Mouse (Mus musculus) kidney, adult 9 months (tissue): ENCODE measurements at regions not wholly inside any gene's neighbourhood (a gene's known extent, or its start where the extent isn't known, plus 50 kb on each side); places are given as distances from the start of the nearest gene placed in this dataset.

Experiments used
- DNase-seq: peaks from one replicate; pipeline ENCODE4 v3.0.0; 2022

DNA sequence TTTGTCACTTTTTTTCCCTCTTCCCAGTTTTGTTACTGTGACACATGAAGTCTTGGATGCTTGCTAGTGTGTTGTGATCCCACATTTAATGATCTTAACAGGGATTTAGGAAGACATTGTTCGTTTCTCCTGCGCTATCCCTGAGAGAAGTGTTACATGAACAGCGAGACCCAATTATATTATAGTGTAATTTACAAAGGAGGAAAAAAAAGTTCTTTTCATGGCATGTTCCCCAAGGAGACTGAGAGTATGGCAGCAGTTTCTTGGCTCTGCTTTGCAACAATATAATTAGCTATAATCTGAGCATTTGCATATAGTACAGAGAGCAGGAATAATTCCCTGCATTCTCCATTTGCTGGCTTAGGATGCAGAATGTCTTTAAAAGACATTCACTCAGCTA is 168.6 kb downstream of the Insc start:
- no peak for DNase-seq

- peak; percentile 70 for DNase-seq
Observed at GRCm38 (mm10) chr7:114922155-114922554, 178.7 kb downstream of the Insc start.

DNA sequence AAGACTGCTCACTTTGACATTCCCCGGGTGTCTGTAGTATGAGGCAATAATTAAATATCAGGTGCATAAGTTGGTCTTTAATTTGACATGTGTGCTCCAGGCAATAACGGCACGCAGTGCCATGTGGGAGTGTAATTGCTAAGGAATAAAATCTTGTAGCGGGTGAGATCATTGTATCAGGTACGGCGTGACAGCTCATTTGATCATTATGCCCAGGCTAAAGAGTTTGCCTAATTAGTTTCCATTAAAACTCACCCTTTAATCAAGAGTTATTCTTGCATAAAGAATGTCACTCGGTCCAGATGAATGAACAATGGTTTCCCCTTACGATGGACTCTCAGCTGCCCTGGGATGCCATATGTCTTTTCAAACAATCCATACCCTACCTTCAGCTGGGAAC is 190.4 kb downstream of the Insc start:
- no peak for DNase-seq

DNA sequence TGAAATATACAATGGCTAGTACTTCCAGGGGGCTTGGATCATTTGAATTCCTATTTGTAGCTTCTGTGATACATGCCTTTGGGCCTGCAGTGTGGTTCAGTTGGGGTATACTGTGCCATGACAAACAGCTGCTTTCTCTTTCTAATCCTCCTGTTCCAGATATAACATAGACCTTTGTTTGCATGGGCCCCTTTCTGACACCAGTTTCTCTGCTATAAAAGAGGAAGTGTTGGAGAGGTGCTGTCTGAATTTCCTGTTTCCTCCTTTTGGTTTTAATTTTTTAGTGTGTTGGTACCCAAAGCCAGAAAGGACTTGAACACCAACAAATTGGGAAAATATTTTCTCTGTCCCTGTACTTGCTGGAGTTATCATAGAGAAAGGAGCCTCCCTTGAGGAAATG is 207.3 kb downstream of the Insc start:
- DNase-seq, result no peak

GRCm38 (mm10) chr7:114963206-114963605 is 219.7 kb downstream of the Insc start:
- no peak for DNase-seq

DNA sequence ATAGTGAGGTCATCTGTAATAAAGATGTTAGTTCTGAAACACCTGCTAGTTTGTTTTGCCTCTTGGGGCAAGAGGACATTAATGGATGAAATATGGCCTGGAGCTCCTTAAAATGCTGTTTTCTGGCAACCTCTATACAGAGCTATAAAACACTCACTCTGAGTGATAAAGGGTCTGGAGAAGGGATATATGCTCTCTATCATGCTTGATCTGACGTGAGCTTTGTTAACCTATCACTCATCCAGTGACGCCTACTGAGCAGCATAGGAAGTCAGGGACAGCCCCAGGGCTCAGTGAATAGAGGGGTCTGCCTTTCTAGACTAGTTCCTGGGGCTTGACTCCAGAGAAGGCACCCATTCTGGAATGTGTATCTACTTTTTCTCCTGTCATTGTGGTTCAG is 222.4 kb downstream of the Insc start:
- DNase-seq, result no peak

- DNase-seq, result no peak
Observed at GRCm38 (mm10) chr7:114986481-114986880, 243.0 kb downstream of the Insc start.

DNA sequence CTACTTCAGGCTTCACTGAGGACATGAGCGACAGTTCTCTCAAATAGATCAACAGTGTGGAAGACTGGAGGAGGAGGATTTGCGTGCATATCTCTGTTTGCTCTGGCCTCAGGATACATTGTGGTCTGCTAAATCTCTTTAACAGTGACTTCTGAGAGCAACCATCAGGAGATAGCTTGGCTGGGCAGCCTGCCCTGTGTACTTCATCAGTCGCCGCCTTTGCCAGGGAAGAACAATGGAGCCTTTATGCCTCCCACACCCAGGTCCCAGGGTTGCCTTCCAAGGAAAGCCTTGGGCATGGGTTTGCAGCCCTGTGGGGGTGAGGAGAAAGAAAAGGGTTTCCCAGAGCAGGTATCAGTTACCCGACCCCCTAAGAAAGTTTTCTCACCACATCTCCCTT is 247.8 kb downstream of the Insc start:
- no peak for DNase-seq

GRCm38 (mm10) chr7:114992440-114992839 is 248.9 kb downstream of the Insc start:
- no peak for DNase-seq

GRCm38 (mm10) chr7:115000796-115001524 is 257.5 kb downstream of the Insc start:
- no peak for DNase-seq

GRCm38 (mm10) chr7:115014253-115014998 is 270.9 kb downstream of the Insc start:
- no peak for DNase-seq

DNA sequence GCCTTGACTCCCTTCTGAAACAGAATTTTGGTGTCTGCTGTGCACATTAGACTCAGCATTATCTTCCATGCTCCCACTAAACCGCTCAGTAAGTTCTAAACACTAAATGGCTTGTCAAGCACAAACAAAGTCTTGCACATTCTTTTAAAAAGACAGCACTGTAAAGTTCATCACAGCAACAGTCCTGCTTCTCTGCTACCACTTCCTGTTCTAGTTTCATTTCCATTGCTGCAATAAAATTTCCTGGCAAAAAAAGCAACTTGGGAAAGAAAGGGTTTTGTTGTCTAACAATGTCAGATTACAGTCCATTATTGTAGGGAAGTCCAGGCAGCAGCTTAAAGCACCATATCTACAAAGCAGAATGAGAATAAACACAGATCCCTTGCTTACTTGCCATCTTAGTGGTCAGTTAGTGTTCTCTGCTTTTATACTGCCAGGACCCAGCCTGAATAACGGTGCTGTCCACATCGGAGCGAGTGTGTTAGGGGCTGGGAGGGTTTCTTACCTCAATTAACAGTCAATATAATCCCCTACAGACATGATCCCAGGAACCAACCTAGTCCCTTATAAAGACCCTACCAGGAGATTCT is 276.0 kb downstream of the Insc start:
- DNase-seq, result no peak

DNA sequence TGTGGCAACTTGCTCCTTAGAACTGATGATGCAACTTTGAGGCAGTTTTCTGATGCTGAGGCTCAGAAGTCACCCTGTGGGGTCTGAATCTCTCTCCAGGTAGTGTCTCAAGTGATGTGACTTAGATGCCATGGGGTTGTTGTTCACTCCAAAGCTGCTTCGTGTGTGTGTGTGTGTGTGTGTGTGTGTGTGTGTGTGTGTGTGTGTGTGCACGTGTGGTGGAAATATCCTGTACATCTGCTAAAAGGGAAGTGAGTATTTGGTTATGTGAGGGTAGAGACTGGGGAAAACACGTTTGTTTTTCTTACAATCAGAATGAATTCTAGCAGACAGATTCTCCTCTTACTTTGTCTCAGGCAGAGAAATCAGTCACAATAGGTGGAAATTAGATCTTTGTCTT is 276.5 kb downstream of the Insc start:
- DNase-seq, result no peak

GRCm38 (mm10) chr7:115025803-115026202 is 282.3 kb downstream of the Insc start:
- DNase-seq, result no peak

- no peak for DNase-seq
Observed at GRCm38 (mm10) chr7:115027685-115028084, 284.2 kb downstream of the Insc start.

DNA sequence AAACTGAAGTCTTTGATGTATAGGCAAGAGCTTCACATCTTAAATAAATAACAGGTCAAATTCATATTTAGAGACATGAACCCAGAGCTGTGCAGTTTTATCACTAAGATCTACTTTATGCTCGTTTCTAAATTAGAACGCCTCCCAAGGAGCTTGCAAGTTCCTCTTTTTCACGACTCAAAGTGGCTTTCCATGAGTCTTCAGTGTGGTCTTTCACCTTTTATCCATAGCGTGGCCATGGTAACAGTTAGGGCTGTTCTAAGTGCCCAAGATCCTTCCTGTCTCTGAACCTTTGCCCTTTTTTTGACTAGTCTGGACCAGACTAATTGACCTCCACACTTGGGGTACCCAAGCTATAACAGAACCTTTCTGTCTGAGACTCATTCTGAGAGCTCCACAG is 290.5 kb downstream of the Insc start:
- no peak for DNase-seq

DNA sequence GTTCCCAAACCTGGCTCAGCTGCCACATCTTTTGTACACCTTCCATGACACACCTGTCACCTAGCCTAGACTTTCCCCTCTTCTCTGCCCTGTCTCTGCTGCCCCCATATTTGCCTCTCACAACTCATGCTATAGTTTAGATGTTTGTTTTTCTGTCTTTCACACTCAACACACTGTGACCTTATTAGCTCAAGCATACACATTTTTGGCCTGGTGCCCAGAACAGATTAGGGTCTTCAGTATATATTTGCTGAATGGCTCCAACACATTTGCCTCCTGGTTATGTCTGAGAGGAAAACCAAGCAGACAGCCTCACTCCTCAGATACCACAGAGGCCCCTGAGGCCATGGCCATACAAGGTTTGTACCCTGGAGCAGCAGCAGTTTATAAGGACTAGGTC is 312.0 kb downstream of the Insc start:
- no peak for DNase-seq

GRCm38 (mm10) chr7:115056992-115057645 is 313.6 kb downstream of the Insc start:
- no peak for DNase-seq

DNA sequence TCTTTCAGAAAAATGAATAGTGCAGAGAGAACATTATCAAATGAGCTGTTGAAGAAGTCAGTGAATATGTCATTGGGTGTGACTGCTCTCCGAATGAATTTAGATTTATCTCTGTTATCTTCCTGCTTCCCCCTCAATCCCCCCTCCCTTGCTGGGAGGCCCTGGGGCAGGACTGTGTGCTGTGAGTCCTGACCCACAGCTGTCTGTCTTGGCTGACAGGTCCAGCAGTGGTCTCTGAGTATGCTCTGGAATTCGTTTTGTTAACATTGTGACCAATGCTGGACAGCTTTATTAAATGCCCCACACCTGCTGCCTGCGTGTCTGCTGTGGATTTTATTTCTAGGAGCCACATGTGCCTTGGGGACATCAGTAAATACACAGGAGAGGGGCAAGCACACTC is 314.2 kb downstream of the Insc start:
- DNase-seq, result peak; percentile 4

DNA sequence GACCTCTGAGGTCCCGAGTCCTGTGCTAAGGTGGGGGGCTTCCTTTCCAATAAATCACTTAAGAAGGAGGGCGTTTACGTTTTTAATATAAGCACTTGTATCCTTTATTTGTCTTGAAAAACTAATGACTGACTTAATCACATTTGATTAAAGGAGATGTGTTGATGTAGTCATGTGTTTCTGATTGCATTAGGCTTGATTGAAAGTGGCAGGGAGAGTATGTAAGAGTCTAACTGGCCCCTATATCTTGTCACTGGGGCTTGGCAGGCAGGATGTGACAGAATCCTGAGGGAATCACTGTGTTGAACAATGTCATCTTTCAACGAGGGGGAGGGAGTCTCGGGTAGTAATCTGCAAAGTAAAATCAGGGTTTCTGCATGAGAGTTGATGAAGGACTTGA is 316.7 kb downstream of the Insc start:
- DNase-seq, result no peak

DNA sequence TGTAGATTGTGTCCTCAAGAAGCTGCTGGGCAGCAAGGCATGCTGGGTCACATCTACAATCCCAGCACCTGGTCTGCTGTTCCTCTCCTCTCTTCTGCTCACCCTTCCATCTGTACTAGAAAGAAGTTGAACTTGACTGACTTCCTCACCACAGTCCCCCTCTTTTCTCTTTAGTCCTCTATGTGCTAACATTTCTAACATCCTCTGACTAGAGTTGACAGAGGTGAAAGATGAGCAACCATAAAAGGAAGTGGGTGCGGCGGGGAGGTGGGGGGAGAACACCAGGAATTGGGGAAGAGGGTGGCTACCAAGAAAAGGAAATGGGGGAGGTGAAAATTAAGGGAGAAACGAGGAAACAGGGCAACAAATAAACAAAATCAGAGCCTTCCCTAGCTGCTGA is 319.3 kb downstream of the Insc start:
- DNase-seq, result no peak

DNA sequence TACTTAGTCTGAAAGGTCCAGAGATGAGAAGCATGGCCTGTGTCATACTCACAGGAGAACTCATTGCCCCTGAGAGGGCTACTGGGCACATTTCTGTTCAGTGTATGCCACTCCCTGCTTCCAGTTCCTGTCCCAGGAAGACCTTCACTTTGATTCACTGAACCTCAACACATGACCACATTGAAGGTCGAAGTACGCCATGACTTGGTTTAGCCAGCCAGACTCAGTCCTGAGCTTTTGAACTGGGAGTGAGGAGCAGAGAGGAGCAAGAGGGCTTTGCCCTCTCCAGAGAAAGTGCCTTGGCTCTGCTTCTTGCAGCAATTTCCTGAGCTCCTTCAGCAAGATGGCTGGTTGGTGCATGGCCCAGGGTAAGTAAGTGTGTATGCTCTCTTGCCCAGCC is 324.1 kb downstream of the Insc start:
- DNase-seq, result peak; percentile 73

- no peak for DNase-seq
Observed at GRCm38 (mm10) chr7:115073406-115073805, 329.9 kb downstream of the Insc start.

GRCm38 (mm10) chr7:115076781-115077180 is 333.3 kb downstream of the Insc start:
- no peak for DNase-seq
